Mouse (Mus musculus): ENCODE measurements around the gene Eif4a1.

- 0 out of 2 replicates have a peak, but pooled peaks have one; percentile 22 for TF ChIP-seq CTCF (IDR thresholded peaks at IDR 0.05; ENCODE audit: borderline replicate concordance, insufficient read depth, low read length)
- no peak for TF ChIP-seq POLR2A (IDR thresholded peaks at IDR 0.05; ENCODE audit: low read depth, low read length)
Observed at GRCm38 (mm10) chr11:69656617-69657461, 15.4 kb downstream of the Eif4a1 start.

All from embryonic fibroblast, embryonic 13.5 days (primary cell).